Mouse (Mus musculus) brain, embryonic 14.5 days (tissue): ENCODE results near the gene Pdzrn4. TPM values are rescaled to one million over a fixed set of nuclear protein-coding genes. Genes with fewer than 3 reads are reported as not detected.

Experiments used
- DNase-seq: peaks from one replicate; pipeline ENCODE4 v3.0.0-alpha.2; 2011; ENCODE audit warnings: low read depth
- CTCF ChIP-seq: fragments of 200-500 bp; IDR thresholded peaks from 2 replicates; pipeline ENCODE4 v1.5.1; 2012; ENCODE audit warnings: inconsistent platforms, mild to moderate bottlenecking, moderate library complexity, borderline replicate concordance; ENCODE audit not compliant: insufficient read depth, insufficient read length; ENCODE audit errors: extremely low read depth
- POLR2A ChIP-seq: fragments of 200-500 bp; IDR thresholded peaks from 2 replicates; pipeline ENCODE4 v1.6.1; 2012; ENCODE audit warnings: mild to moderate bottlenecking, inconsistent platforms, borderline replicate concordance; ENCODE audit not compliant: poor library complexity, insufficient read depth, insufficient read length, severe bottlenecking; ENCODE audit errors: extremely low read depth
- polyA plus RNA-seq: library from polyadenylated mRNA; depleted of rRNA; stranded (reverse); fragments of >200 nt; gene quantifications from 2 replicates; pipeline ENCODE4 v1.2.3, GENCODE M21; 2012

Gene Pdzrn4
- polyA plus RNA-seq, 1 experiment = 17.1 TPM

DNA sequence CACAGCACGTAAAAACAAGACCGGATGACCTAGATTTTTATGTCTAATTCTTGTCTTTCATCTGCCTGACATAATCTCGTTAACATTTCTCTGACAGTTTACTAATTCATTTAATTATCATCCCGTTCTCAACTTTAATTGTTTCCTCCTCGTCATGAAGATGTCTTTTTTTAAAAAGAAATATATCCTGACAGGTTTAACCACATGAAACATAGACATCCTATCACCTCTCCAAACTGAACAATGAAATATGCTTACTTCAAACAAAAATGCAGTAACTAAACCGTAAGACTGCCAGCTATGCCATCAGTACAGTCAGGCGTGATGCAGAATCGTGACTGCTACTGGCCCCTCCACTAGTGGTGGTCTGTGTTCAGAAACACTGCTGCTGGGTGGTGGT, 362.3 kb downstream of the Pdzrn4 start:
- TF ChIP-seq CTCF = no peak
- no peak for TF ChIP-seq POLR2A
- DNase-seq = no peak

DNA sequence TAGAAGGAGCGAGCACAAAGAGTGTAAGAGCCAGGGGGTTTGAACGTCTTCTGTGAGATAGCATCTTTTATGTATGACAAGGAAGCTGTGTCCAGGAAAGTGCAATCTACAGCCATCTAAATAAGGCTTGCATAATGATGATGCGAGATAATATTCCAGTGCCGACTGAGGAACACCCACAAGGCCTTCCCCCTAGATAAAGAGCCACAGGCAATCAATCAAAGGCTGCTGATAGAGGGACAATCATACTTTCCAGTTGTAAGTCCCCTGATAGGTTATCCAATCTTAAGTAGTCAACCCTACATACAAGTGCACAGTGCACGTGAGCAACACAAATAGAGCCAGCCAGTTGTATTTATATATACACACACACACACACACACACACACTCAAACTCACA, 366.6 kb downstream of the Pdzrn4 start:
- no peak for DNase-seq
- TF ChIP-seq CTCF (no peak), POLR2A (no peak)

DNA sequence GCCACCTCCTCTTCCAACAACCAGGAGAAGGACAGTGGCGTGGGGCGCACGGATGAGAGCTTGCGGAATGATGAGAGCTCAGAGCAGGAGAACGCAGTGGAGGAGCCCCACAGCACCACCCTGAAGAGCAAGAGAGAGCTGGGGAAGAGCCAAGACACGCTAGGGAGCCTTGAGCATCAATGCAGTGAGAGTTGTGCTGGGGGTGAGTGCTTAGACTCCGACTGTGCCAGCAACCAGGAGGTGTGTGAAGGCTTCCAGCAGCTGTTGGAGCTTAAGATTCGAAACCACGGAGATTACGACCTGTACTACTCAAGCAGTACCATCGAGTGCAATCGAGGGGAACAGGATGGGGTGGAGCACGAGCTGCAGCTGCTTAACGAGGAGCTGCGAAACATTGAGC, 372.9 kb downstream of the Pdzrn4 start:
- DNase-seq = no peak
- TF ChIP-seq CTCF = no peak
- TF ChIP-seq POLR2A = no peak

DNA sequence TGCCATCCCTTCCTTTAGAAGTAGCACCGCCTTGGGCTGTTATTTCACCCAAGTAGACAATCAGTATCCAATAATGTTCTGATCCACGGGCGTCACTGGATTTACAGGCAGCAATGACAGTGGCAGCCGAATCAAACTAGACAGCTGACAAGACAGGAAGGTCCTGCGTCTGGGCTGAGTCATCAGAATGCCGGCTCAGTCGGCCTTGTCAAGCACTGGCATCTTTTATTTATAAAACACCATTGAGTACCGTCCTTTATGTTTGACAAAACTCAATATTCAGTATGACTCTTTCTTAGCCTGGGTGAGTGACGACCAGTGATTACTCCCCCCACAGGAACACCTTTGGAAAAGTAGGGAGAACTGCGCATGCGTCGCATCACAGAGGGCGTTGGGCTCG, 391.4 kb downstream of the Pdzrn4 start:
- TF ChIP-seq POLR2A (no peak), CTCF (no peak)
- peak; percentile 55 for DNase-seq

DNA sequence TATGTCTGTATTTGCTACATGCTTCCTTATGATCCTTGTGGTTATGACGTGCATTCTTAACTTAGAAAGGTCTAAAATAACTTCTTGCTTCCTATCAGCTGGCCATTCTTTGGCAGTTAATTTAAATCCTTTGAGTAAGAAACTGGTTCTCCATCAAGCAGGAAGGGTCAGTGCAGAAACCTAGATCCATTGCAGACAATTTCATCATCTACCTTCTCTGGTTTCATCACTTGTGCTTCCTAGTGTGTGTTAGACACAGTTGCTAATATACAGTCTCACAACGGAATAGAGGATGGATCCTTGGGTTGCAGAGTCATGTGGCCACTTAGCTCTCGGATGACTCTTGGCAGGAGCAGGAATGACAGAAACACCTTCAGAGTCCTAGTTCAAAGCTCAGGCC, 397.6 kb downstream of the Pdzrn4 start:
- DNase-seq = no peak
- TF ChIP-seq CTCF = no peak
- no peak for TF ChIP-seq POLR2A

DNA sequence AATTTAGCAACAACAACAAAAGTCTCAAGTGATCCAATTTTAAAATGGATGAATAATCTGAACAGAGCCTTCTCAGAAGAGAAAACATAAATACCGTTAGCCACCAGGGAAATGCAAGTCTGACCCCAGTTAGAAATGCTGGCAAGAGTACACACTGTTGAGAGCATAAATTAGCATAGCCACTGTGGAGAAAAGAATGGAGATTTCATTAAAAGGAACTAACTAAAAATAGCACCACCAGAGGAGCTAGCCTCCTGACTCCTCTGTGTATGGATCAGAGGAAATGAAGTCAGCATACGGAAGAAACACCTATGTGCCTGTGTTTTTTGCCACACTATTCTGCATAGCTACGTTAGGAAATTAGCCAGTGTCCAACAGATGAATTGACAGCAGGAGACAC, 409.3 kb downstream of the Pdzrn4 start:
- peak; percentile 75 for DNase-seq

DNA sequence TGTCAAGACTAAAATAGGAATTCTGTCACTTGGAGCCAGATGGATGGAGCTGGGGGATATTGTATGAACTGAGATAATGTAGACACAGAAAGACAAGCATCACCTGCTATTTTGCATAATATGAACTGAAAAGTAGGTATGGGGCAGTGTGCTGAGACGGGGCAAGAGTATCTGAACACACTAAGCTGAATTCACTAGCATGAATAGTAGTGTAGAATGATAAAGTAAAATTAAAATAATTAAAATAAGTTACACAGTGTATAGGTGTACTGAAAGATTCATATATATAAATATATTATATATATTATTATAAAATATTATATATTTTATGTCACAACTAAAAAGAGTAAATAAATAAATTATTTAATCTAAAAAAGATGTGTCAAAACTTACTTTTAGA, 409.7 kb downstream of the Pdzrn4 start:
- no peak for DNase-seq
- TF ChIP-seq POLR2A (no peak), CTCF (no peak)

More for the DNA sequence above, 409.3 kb downstream of the Pdzrn4 start:
- TF ChIP-seq CTCF (no peak), POLR2A (no peak)
